Mouse (Mus musculus) layer of hippocampus, adult 11-12 months (tissue): ENCODE results near the gene Kdr.
"Not testable (repeated sequence)": the region's sequence is repeated elsewhere in the genome, so short reads cannot be mapped to it uniquely, and the experiment has no call there.

Experiments used
- DNase-seq: peaks from one replicate; pipeline ENCODE4 v3.0.0; 2022; ENCODE audit warnings: low spot score

Kdr gene

GRCm38 (mm10) chr5:75959809-75960208 lies 18.4 kb downstream of the Kdr start:
- DNase-seq, result no peak

- DNase-seq, result no peak
Observed at GRCm38 (mm10) chr5:75956526-75956925, 21.7 kb downstream of the Kdr start.

GRCm38 (mm10) chr5:75955876-75956275 lies 22.4 kb downstream of the Kdr start:
- no peak for DNase-seq

GRCm38 (mm10) chr5:75954778-75955330 lies 23.4 kb downstream of the Kdr start:
- peak; percentile 54 for DNase-seq

GRCm38 (mm10) chr5:75954218-75954617 lies 24.0 kb downstream of the Kdr start:
- no peak for DNase-seq

- no peak for DNase-seq
Observed at GRCm38 (mm10) chr5:75952131-75952795, 26.0 kb downstream of the Kdr start.

GRCm38 (mm10) chr5:75950866-75951265 lies 27.4 kb downstream of the Kdr start:
- DNase-seq, result no peak

- no peak for DNase-seq
Observed at GRCm38 (mm10) chr5:75945394-75945793, 32.9 kb downstream of the Kdr start.

GRCm38 (mm10) chr5:75943301-75943700 lies 35.0 kb downstream of the Kdr start:
- DNase-seq, result no peak

GRCm38 (mm10) chr5:75941775-75942580 lies 36.3 kb downstream of the Kdr start:
- no peak for DNase-seq

GRCm38 (mm10) chr5:75939144-75939732 lies 39.0 kb downstream of the Kdr start:
- no peak for DNase-seq

GRCm38 (mm10) chr5:75938012-75938411 lies 40.2 kb downstream of the Kdr start:
- DNase-seq, result no peak

GRCm38 (mm10) chr5:75936223-75936622 lies 42.0 kb downstream of the Kdr start:
- DNase-seq, result no peak

- DNase-seq, result no peak
Observed at GRCm38 (mm10) chr5:75935225-75935624, 43.0 kb downstream of the Kdr start.

- DNase-seq, result no peak
Observed at GRCm38 (mm10) chr5:75934201-75934600, 44.1 kb downstream of the Kdr start.

GRCm38 (mm10) chr5:75933521-75934044 lies 44.7 kb downstream of the Kdr start:
- peak; percentile 45 for DNase-seq

GRCm38 (mm10) chr5:75931458-75931857 lies 46.8 kb downstream of the Kdr start:
- DNase-seq, result not testable (repeated sequence)

GRCm38 (mm10) chr5:75929960-75930359 lies 48.3 kb downstream of the Kdr start:
- DNase-seq, result no peak

- DNase-seq, result no peak
Observed at GRCm38 (mm10) chr5:75922677-75923076, 55.6 kb downstream of the Kdr start.

GRCm38 (mm10) chr5:75921730-75922387 lies 56.4 kb downstream of the Kdr start:
- DNase-seq, result no peak

GRCm38 (mm10) chr5:75919601-75920000 lies 58.7 kb downstream of the Kdr start:
- no peak for DNase-seq

- DNase-seq, result no peak
Observed at GRCm38 (mm10) chr5:75918139-75918538, 60.1 kb downstream of the Kdr start.
